Mouse (Mus musculus) cerebral cortex, adult 2 months (tissue): Measurements from ENCODE around the gene Capn11.

Experiments used
- WGBS: fragments of 180-500 bp; shearing (Covaris S2); methylation state at CpG from one replicate; pipeline ENCODE4 v1.1.7; 2018; 5-methylcytosine and 5-hydroxymethylcytosine counted together

Capn11 gene

DNA sequence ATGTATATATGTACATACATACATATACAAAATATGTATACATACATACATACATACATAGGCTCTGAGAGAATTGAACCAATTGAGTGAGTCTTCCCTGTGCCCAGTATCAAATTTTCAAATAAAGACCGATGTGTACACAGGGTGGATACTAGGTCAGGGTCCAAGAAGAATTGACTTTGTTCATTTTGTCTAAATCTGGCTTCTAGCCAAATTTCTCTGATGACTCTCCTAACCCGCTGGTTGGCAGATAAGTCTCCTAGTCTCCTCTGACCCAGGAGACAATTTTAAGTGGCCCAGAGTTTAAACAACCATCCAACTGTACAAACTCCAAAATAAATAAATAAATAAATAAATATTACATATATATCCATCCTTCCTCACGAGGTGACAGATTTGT is 60.2 kb downstream of the Capn11 start:
- WGBS = 50% methylated on average over 3 of the region's 3 CpGs

DNA sequence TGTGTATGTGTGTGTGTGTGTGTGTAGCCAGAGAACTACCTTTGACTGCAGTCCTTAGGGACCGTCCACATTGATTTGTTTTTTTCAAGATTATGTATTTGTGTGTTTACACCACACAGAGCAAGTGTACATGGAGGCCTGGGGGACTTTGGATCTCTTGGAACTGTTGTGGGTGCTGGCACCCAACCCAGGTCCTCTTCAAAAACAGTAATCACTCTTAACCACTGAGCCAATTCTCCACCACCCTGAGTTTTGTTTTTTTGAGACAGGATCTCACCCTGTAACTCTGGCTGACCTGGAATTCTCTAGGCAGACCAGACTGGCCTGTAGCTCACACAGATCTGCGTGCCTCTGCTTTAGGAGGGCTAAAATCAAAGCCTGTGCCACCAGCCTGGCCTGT is 60.7 kb downstream of the Capn11 start:
- 98% methylated on average over 2 of the region's 2 CpGs for WGBS

DNA sequence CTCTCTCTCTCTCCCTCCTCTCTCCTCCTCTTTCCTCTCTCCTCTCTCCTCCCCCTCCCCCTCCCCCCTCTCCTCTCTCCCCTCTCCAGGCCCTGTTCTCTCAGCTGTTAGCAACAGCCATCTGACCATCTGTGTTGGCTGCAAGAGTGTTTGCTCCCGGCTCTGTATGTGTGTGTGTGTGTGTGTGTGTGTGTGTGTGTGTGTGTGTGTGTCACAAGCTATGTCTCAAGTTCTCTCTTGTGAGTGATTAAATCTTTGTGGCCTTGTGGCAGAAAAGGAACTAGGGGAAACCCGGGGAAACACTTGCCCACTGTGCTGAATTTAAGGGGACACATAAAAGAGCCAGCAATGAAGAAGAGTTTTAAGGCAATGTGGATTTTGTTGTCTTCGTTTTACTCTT is 61.3 kb downstream of the Capn11 start:
- WGBS = 46% methylated on average over 3 of the region's 3 CpGs

DNA sequence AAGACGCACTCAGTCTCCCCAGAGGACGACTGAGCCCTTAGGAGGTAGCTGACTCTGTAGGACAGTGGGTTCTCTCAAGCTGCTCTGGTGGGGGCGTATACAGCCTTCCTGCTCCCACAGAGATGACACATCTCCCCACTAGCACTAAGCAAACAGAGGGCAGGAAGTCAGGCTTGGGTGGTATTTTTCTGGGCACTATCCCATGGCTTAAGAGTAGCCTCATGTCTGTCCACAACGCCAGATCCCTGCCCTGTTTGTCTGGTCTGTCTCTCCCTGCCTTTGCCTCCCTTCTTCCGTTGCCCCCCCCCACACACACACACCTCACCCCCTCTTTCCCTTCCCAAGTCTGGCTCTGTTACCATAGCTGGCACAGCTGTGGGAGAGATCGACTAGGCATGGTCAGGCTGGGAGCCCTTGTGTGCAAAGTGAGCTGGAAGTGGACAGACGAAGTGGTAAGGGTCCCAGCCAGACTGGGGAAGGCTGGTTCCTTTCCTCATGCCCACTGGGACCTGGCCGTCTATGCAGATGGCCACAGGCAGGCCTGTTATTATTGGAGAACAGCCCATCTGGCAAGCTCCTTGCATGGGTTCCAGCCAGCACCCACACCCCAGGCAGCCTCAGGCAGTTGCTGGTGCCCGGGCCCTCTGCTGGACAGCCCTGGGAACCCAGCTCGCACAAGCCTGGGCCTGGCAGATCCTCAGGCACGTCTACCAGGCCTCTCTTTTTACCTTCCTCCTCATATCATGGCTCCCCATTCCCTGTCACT is 62.3 kb downstream of the Capn11 start:
- 22% methylated on average over 11 of the region's 11 CpGs for WGBS

DNA sequence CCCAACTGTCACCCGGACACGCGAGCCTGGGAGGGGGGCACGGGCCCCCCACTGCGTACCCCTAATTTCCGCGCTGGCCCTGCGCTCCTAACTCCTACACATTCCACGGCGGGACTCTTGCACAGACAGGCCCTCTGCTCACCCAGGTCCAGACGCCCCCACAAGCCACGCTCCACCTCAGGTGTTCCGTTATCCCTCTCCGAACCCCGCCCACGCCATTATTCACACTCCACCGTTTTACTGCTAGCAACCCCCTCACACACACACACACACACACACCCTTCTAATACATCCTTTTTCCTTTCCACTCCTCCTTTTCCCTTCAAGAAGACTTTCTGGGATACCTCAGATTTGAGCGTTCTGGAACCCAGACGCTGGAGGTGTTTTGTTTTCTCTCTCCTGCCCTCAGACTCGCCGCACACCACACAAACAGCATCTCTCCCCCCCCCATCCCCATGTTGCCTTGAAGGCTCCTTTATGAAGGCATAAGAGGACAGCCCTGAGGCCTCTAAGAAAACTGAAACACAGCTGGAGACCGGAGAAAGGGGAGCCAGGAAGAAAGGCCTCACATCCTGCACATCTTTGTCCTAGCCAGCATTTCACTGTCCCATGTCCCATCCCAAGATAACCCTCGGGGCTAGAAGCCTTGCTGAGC is 63.3 kb downstream of the Capn11 start:
- WGBS = 11% methylated on average over 23 of the region's 23 CpGs

DNA sequence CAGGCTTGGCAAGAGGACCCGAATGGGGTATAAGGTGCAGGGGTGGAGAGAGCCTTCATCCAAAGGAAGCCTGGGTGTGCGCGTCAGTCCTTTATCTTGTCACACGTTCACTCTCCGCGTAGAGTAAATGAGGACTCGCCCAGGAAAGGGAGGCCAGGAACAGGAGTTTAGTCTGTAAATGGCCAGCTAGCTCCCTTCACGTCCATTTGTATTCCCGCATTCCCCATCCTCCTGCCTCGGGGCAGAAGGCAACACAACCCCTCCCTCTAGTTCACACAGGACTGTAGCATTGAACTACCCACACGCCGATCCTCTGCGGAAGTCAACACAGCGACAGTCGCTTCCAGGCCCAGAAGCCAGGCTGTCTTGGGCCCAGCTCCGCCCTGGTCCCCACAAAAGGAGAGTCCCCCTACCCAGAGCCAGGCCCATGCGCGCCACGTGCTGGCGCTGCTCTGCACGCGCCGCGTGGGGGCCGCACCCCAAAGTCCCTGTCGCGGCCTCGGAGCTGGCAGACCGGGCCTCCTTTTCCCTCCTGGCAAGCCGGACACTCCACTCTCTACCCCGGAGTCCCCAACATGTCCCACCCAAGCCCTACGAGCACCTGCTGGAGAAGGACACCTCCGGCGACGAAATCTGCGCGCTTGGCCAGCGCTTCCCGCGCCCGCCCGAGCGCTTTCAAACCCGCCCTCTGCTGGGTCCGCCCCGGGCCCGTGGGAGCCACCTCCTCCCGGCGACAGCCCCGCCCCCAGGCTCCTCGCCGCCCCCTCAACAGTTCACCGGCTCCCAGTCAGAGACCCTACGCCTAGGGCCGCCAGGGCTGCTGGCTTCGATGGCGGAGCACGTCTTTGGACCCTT is 64.0 kb downstream of the Capn11 start:
- WGBS = 4% methylated on average over 57 of the region's 58 CpGs

DNA sequence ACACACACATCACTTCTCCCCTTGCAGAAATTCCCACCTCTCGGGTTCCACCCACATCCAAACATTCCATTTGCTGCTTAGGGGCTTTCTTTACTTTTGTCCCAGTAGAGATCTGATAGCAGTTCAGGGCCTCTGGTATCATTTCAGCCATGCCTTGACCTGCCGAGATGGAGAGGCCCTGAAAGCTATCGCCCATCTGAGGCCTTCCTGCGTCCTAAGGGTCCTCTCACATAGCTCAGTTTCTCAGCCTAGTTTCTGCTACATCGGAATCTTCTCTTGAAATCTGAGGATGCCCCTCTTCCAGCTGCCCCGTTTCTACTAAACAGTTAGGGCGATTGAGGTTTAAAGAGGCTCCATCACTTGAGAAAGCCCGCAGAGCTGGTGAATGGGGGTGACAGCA is 64.9 kb downstream of the Capn11 start:
- WGBS = 76% methylated on average over 8 of the region's 8 CpGs

DNA sequence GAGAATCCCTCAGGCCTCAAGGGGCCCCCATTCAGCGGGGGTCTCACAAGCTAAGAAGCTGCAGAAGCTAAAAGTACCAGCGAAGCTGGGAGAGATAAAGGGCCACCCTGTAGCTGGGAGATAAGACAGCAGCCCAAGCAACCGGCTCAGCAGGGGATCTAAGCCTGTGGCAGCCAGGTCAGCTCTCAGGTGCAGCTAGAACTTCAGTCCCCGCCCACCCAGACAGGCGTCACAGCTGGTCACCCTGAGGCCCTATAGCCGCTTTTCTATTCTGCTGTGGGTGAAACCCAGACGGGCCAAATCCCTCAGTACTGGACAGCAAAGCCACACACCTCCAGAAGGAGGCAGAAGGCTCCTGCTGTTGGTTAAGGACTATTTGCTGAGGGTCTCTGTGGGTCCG is 65.6 kb downstream of the Capn11 start:
- WGBS = 79% methylated on average over 8 of the region's 8 CpGs

DNA sequence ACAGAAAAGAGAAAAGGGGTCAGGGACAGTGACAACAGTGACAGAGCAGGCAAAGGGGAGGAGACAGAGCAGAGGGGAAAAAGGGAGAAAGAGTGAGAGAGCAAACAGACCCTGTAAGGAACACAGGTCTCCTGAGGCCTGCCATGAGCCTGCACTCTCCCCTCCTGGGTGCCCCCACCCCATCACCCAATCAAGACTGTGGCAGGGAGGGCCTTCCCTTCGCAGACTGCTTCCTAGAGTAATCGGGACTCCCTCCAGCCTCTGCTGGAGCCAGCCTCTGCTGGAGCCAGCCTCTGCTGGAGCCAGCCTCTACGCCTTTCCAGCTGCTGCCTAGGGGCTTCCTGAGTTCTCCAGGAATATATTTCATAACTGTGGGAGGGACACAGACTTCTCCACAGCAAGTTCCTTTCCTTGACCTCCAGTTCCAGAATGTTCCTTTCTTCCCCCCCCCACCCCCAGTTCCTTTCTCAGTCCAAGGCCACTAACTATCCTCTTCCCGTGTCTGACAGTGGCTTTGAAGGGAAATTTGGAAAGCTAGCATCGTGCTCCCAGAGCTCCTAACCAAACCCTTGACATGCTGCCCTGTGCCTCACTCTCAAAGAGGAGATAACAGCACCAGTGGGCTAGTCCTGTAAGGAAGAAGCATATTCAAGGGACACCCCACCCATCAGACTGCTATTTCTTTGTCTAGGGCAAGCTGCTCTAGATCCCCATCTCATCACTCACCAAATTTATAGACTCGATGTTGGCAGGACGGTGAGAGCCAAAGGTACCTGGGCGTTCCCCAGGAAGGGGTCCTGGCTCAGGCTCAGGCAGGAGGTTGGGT is 66.3 kb downstream of the Capn11 start:
- 47% methylated on average over 8 of the region's 8 CpGs for WGBS

DNA sequence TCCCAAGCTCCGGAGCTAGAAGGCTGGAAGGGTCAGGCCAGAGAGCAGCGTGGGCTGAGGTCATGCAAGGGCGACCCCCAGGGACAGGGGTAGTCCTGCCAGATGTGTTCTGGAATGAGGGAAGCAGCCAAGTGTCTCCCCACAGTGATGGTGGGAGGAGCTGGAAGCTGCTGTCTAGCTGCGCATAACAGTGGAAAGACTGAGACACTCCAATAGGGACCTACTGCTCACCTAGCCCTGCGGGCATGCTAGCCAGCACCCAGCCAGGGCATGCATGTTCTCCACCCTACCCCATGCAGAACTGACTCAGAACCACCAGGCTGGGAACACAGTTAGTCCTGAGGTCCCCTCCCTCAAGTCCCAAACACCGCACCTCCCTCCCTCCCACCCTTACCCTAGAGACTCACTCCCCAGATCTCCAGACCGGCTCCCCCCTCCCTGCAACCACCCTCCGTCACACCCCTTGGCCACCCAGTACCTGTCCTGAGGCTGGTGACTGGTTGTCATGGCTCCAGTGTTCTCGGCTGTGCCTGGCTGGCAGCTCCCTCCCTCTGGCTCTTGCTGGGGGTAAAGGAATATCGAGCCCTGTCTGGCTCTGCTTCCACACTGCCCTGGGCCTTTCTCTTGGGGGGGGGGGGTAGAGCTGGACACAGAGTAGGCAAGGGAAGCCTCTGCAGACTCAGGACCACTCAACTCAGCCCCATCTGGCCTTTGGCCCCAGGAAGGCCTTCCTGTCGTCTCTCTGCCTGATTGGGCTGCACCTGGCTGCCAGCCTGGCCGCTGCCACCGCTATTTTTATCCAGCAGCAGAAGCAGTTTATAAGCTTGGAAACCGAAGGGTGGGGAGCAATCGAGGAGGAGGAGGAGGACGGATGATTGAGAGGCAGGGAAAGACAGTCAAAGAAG is 67.2 kb downstream of the Capn11 start:
- WGBS = 43% methylated on average over 16 of the region's 16 CpGs

DNA sequence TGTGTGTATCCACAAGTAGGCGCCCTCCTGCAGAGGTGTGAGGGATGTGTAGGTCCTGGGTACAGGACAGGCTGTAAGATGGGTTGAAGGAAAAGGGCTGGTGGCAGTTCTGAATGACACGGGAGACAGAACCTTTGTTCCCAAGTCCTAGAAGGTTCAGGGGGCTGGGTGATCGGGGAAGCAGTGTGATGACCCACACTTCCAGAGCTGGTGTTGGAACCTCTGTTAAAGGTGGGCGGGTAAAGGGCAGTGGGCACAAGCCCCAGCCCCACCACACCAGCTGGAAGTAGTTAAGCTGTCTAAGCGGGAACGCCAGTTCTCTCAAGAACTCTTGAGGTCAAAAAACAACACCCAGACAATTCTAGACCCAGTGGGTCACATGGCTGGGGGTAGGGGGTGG is 68.7 kb downstream of the Capn11 start:
- whole genome bisulfite sequencing = 92% methylated on average over 6 of the region's 6 CpGs

DNA sequence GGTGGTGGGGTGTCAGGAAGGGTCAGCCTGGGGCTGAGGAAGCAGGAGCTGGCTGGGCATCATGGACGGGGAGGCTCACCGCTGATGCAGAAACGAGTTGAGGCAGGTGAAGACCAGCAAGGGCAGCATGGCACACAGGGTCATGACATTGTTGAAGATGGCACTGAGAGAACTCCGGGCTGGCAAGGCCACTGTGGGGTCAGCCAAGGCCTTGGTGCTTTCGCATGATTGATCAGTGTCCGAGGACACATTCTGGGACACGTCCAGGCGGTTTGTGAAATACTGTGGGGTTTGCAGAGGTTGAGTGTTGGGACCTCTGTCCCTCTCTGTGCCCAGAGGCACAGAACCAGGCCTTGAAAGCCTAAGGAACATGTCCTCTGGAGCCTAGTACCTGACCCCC is 69.3 kb downstream of the Capn11 start:
- whole genome bisulfite sequencing = 92% methylated on average over 8 of the region's 8 CpGs

DNA sequence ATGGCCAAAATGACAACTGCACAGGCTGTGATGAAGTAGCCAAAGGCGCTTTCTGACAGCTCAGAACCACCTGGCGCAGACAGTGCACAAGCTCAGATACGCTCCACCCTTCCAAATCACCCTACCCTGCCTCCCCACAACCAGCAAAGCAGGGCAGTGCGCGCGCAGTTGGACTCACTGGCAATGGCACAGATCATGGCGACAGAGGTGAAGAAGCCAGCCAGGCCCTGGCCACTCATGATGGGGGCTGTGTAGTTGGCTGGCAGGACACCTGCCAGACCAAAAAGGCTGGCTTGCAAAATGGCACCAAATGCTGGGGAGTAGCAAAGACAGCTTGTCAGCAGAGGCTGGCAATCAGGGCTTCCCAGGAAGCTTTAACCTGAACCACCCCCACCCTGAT is 69.9 kb downstream of the Capn11 start:
- WGBS = 97% methylated on average over 7 of the region's 7 CpGs

DNA sequence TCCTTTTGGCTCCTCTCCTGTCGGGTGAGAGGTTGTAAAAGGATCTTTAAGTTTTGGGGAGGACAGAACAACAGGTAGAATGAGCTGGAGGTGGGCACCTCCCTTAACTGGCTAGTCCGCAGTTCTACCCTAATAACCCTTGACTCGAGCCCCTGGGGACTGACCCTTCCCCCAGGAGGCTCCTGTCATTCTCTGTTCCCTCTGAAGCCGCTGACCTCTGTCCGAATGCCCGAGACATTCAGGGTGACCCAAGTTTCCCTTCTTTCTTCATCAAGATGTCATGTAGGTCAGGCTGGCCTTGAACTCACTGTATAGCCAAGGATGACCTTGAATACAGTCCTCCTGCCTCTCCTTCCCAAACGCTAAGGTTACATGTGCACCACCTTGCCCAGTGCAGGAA is 70.8 kb downstream of the Capn11 start:
- 97% methylated on average over 7 of the region's 7 CpGs for WGBS

DNA sequence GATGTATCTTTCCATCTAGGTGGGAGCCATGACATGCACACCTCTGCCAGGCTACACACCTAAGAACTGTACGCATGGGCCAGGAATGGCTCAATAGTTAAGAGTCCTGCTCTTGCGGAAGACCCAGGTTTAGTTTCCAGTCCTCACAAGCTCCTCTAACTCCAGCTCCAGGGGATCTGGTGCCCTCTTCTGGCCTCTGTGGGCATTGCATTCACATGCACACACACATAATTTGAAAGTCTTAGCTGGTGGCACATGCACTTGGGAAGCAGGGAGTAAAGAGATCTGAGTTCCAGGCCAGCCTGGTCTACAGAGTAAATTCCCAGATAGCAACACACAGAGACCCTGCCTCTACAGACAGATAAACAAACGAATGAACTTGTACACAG is 72.7 kb downstream of the Capn11 start:
- WGBS = 96% methylated on average over 3 of the region's 3 CpGs

DNA sequence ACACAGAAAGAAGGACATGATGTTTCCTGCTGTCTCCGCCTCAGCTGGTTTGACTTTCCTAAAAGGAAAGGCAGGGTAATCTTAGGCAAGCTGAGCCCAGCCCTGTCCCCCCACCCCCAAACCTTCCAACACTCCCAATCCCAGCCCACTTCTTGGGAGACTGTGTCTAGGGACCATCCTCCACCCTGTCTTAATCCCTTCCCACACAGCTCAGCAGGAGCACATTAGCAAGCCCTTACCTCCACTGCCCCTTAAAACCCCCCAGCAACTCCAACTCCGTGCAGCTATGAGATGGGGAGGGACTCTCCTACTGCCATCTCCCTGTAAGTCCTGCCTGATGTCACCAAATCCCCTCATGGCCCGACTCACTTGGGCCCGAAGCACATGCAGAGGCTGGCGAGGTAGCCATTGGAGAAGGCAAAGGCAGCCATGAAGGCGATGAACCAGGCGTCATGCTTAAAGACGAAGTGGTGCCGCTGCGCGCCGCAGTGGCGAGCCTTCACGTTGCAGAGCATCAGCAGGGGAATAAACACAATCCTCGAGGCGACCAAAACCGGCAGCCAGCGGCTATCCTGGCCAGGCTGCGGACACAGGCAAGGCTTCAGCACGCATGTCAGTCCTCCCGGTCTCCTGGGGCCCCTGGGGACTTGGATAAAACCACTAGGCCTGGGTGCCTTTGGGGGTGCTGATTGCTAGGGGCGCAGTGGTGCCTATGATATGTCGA is 73.2 kb downstream of the Capn11 start:
- WGBS = 69% methylated on average over 23 of the region's 23 CpGs

DNA sequence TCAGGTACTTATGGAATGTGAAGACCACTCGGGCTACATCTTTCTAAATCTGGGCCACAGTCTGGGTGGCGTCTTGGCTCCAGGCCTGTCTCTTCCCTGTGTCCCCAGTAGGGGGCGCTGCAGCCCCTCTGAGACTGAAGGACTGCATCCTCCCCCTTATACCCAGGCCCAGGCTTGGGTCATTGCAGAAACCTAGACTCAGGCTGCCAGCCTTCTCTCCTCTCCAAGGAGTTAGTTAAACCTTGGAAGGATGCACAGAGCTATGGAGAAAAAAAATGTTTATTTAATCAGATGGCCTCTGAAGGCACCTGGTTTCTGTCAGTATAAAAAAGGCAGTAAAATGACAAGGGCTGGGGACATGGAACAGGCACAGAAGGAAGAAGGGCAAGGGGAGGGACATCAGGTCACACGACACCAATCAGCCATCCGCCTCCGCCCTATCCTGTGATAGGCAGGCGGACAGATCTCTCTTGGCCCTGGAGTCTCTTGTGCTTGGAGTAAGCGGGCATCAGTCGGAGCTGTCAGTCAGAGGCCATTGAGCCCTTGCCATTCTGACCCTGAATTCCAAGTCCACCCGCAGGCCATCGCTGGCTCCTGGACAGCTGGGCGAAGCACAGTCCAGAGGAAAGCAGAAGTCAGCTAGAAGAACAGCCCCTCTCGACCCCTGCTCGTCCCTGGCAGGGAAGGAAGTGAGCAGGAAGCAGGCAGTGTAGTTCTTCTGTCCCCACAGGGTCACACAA is 74.0 kb downstream of the Capn11 start:
- 34% methylated on average over 14 of the region's 14 CpGs for WGBS

DNA sequence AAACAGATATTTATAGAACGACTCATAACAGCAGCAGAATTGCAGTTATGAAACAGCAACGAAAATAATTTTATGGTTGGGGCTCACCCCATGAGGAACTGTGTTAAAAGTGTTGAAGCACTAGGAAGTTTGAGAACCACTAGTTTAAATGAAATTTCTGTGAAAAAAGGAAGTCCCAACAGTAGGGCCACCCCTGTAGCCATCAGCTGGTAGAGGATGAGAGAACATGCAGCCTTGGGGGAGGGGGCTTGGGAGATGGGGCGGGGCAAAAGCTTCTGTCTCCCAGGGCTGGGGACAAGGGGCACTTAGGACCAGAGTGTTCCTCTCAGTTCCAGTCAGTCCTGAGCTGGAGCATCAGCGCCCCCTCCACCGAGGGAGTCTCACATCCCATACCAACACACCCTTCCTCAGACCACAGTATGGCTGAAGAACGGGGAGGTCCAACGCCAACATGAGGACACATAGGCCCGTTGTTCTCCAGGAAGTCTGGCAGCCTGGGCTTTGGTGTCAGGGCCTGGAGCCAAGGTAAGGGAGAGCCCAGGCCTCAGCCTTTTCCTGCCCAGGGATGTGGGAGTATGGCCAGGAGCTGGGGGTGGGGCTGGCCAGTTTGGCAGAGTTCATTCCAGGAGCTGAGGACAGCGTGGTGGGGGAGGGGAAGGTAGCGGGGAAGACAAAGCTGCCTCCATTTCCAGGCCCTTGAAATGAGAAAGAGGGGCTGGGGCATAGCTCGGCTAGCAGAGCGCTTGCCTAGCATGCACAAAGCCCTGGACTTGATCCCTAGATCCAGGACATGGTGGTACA is 74.8 kb downstream of the Capn11 start:
- WGBS = 35% methylated on average over 12 of the region's 12 CpGs
